Mouse (Mus musculus): ENCODE measurements at regions not wholly inside any gene's neighbourhood (a gene's known extent, or its start where the extent isn't known, plus 50 kb on each side); places are given as distances from the start of the nearest gene placed in this dataset.
A peak's percentile ranks its signal among the peaks of the same experiment; 100 is the strongest.
"Not testable (repeated sequence)": the region's sequence is repeated elsewhere in the genome, so short reads cannot be mapped to it uniquely, and the experiment has no call there.

GRCm38 (mm10) chr12:17852138-17852537 is 161.5 kb downstream of the Hpcal1 start:
- 48% methylated on average over 3 of the region's 3 CpGs for WGBS
- ATAC-seq (ENCODE audit: low FRiP score, low TSS enrichment); H3K9ac ChIP-seq (replicated peaks; ENCODE audit: low read length): not testable (repeated sequence)

DNA sequence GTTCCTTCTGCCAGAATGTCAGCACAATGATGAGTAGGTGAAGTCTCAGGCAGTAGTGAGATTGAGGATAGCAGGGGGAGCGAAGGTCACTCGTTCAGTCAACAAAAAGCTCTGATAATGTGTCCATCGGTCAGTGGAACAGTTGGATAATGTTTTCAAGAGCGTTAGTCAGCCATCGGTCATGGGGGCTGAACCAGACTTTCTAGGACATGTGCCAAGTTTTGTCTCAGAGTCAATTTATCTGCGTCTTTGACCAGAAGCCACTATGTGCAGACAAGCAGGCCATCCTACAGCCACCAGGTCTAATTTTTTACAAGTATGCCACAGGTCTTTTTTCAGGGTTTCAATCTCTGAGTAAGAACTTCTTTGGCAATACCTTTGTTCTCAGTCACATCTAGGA is 181.8 kb downstream of the Hpcal1 start:
- not testable (repeated sequence) for H3K4me1 ChIP-seq (ENCODE audit: insufficient read depth, low read length); H3K27ac ChIP-seq (ENCODE audit: low read length); H3K9me3 ChIP-seq (ENCODE audit: low read length); H3K36me3 ChIP-seq (ENCODE audit: insufficient read depth, low read length); H3K27me3 ChIP-seq (ENCODE audit: insufficient read depth, low read length); H3K4me2 ChIP-seq (replicated peaks; ENCODE audit: low read depth, low read length); H3K4me3 ChIP-seq (ENCODE audit: low read length); ATAC-seq (ENCODE audit: low FRiP score, low TSS enrichment); H3K9ac ChIP-seq (replicated peaks; ENCODE audit: low read length)
- WGBS, result 48% methylated on average over 6 of the region's 6 CpGs

More at GRCm38 (mm10) chr12:17852138-17852537, 161.5 kb downstream of the Hpcal1 start:
- H3K36me3 ChIP-seq (ENCODE audit: insufficient read depth, low read length); H3K4me2 ChIP-seq (replicated peaks; ENCODE audit: low read depth, low read length); H3K9me3 ChIP-seq (ENCODE audit: low read length); H3K27me3 ChIP-seq (ENCODE audit: insufficient read depth, low read length); H3K4me3 ChIP-seq (ENCODE audit: low read length); H3K4me1 ChIP-seq (ENCODE audit: insufficient read depth, low read length); H3K27ac ChIP-seq (ENCODE audit: low read length): not testable (repeated sequence)

- peak overlapping the region; percentile 49 for H3K4me2 ChIP-seq (replicated peaks; ENCODE audit: low read depth, low read length)
- under 1% methylated on average over 48 of the region's 59 CpGs for WGBS
- peak overlapping the region; percentile 92 for H3K27ac ChIP-seq (ENCODE audit: low read length)
- peak overlapping the region; percentile 89 for H3K4me3 ChIP-seq (ENCODE audit: low read length)
- H3K9me3 ChIP-seq (ENCODE audit: low read length), result 0 out of 2 replicates have a peak, but pooled peaks cover 3% of the 10 kb centered on the region
- H3K36me3 ChIP-seq (ENCODE audit: insufficient read depth, low read length), result 0 out of 2 replicates have a peak, but pooled peaks cover 4% of the 10 kb centered on the region
- ATAC-seq (ENCODE audit: low FRiP score, low TSS enrichment), result peak; percentile 100
- no peaks in the 10 kb centered on the region for H3K4me1 ChIP-seq (ENCODE audit: insufficient read depth, low read length)
- no peaks in the 10 kb centered on the region for H3K27me3 ChIP-seq (ENCODE audit: insufficient read depth, low read length)
- H3K9ac ChIP-seq (replicated peaks; ENCODE audit: low read length), result peak overlapping the region; percentile 92
Measured at GRCm38 (mm10) chr12:17881371-17882116, 190.9 kb downstream of the Hpcal1 start.

- ATAC-seq (ENCODE audit: low FRiP score, low TSS enrichment), result peak; percentile 24
- peak overlapping the region; percentile 49 for H3K4me2 ChIP-seq (replicated peaks; ENCODE audit: low read depth, low read length)
- H3K9ac ChIP-seq (replicated peaks; ENCODE audit: low read length), result peak overlapping the region; percentile 92
- H3K4me1 ChIP-seq (ENCODE audit: insufficient read depth, low read length); H3K36me3 ChIP-seq (ENCODE audit: insufficient read depth, low read length); H3K27me3 ChIP-seq (ENCODE audit: insufficient read depth, low read length): not testable (repeated sequence)
- H3K4me3 ChIP-seq (ENCODE audit: low read length), result peak overlapping the region; percentile 89
- peaks cover 10% of the 10 kb centered on the region; the same call in 1 of the 2 replicates for H3K9me3 ChIP-seq (ENCODE audit: low read length)
- WGBS, result 1% methylated on average over 52 of the region's 65 CpGs
- H3K27ac ChIP-seq (ENCODE audit: low read length), result peak overlapping the region; percentile 92
Measured at GRCm38 (mm10) chr12:17882117-17883116, 191.8 kb downstream of the Hpcal1 start.

GRCm38 (mm10) chr12:17891663-17892310 is 201.1 kb downstream of the Hpcal1 start:
- ATAC-seq (ENCODE audit: low FRiP score, low TSS enrichment); H3K27me3 ChIP-seq (ENCODE audit: insufficient read depth, low read length); H3K4me2 ChIP-seq (replicated peaks; ENCODE audit: low read depth, low read length); H3K4me1 ChIP-seq (ENCODE audit: insufficient read depth, low read length); H3K9ac ChIP-seq (replicated peaks; ENCODE audit: low read length); H3K4me3 ChIP-seq (ENCODE audit: low read length); H3K27ac ChIP-seq (ENCODE audit: low read length): not testable (repeated sequence)
- Histone ChIP-seq H3K9me3 (ENCODE audit: low read length) (peaks cover 54% of the 10 kb centered on the region), H3K36me3 (ENCODE audit: insufficient read depth, low read length) (peaks cover 31% of the 10 kb centered on the region)
- WGBS, result 97% methylated on average over 6 of the region's 6 CpGs

GRCm38 (mm10) chr12:17913058-17913457 is 222.4 kb downstream of the Hpcal1 start:
- ATAC-seq (ENCODE audit: low FRiP score, low TSS enrichment); H3K27ac ChIP-seq (ENCODE audit: low read length); H3K4me2 ChIP-seq (replicated peaks; ENCODE audit: low read depth, low read length); H3K4me1 ChIP-seq (ENCODE audit: insufficient read depth, low read length); H3K9me3 ChIP-seq (ENCODE audit: low read length); H3K4me3 ChIP-seq (ENCODE audit: low read length); H3K27me3 ChIP-seq (ENCODE audit: insufficient read depth, low read length); H3K9ac ChIP-seq (replicated peaks; ENCODE audit: low read length): not testable (repeated sequence)
- H3K36me3 ChIP-seq (ENCODE audit: insufficient read depth, low read length), result peaks cover 13% of the 10 kb centered on the region
- 94% methylated on average over 3 of the region's 3 CpGs for WGBS

Measured in kidney, embryonic 16.5 days (tissue).